Comparison of ENCODE assay signal across 36 mouse cellular contexts in the genomic region with DNA sequence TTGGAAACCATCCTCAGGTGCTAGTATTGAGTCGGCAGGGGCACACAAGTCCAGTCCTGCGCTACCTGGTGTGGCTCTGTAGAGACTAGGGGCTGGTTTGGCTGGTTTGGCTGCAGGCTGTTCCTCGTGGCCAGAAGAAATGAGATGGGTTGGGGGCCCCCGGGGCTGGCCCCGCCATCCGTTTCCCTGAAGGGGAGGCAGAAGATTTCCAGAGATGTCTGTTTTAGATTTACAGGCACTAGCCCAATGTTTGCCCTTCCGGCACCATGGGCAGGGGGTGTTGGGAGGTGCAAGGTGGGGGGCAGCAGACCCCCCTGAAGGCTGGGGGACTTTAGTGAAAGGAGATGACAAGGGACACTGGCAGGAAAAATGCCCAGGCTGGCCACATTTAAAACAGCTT. TPM values are rescaled to one million over a fixed set of nuclear protein-coding genes. Genes with fewer than 3 reads are reported as not detected.
"Had no signal": no experiment of that assay in that cellular context is flagged by ENCODE, and none has a peak within 500 bp of the region (broad histone marks: within the 10 kb centered on the region; RNA-seq: fewer than 3 reads in every experiment).

No protein-coding gene starts in this region.

- H3K27me3 ChIP-seq: limb, embryonic 12.5 days; limb, embryonic 13.5 days; limb, embryonic 15.5 days; liver, embryonic 12.5 days; liver, embryonic 13.5 days; liver, embryonic 15.5 days; lung, embryonic 15.5 days; megakaryocyte, embryonic 14.5 days; midbrain, embryonic 12.5 days; midbrain, embryonic 13.5 days; midbrain, embryonic 15.5 days had no signal

- H3K4me1 ChIP-seq: limb, embryonic 10.5 days; limb, embryonic 12.5 days; limb, embryonic 13.5 days; limb, embryonic 15.5 days; liver, embryonic 12.5 days; liver, embryonic 13.5 days; liver, embryonic 15.5 days; lung, embryonic 15.5 days; megakaryocyte, embryonic 14.5 days; midbrain, embryonic 10.5 days; midbrain, embryonic 12.5 days; midbrain, embryonic 13.5 days; midbrain, embryonic 15.5 days had no signal

- H3K9ac ChIP-seq: limb, embryonic 12.5 days; limb, embryonic 13.5 days; limb, embryonic 15.5 days; liver, embryonic 12.5 days; liver, embryonic 13.5 days; liver, embryonic 14.5 days; liver, embryonic 15.5 days; liver, postnatal 0 days; lung, embryonic 14.5 days; lung, embryonic 15.5 days; midbrain, embryonic 12.5 days; midbrain, embryonic 13.5 days; midbrain, embryonic 15.5 days had no signal

- H3K36me3 ChIP-seq: limb, embryonic 10.5 days; limb, embryonic 12.5 days; limb, embryonic 13.5 days; limb, embryonic 15.5 days; liver, embryonic 12.5 days; liver, embryonic 13.5 days; liver, embryonic 15.5 days; lung, embryonic 15.5 days; midbrain, embryonic 10.5 days; midbrain, embryonic 12.5 days; midbrain, embryonic 13.5 days; midbrain, embryonic 15.5 days had no signal

- DNase-seq: left cerebral cortex, postnatal 4 days; liver; liver, embryonic 13.5 days; liver, postnatal 0 days; lung, adult 18-20 months; lung, adult 2 months; lung, embryonic 14.5 days; lung, postnatal 10 days; lung, postnatal 14 days; lung, postnatal 36 days; lung, postnatal 4 days; midbrain, embryonic 14.5 days had no signal

- ATAC-seq: liver, embryonic 12.5 days; liver, postnatal 0 days; lung, postnatal 0 days; midbrain, embryonic 13.5 days; midbrain, embryonic 15.5 days; midbrain, embryonic 16.5 days had no signal

- H3K4me2 ChIP-seq: limb, embryonic 12.5 days; limb, embryonic 13.5 days; limb, embryonic 15.5 days; liver, embryonic 11.5 days; liver, embryonic 12.5 days; liver, embryonic 13.5 days; liver, embryonic 15.5 days; lung, embryonic 14.5 days; lung, embryonic 15.5 days; midbrain, embryonic 11.5 days; midbrain, embryonic 12.5 days; midbrain, embryonic 13.5 days; midbrain, embryonic 15.5 days had no signal

- H3K27ac ChIP-seq: left cerebral cortex, adult 2 months; limb, embryonic 10.5 days; limb, embryonic 12.5 days; limb, embryonic 13.5 days; limb, embryonic 15.5 days; liver, embryonic 12.5 days; liver, embryonic 13.5 days; liver, embryonic 14.5 days; liver, embryonic 15.5 days; lung, embryonic 15.5 days; macrophage; midbrain, embryonic 10.5 days; midbrain, embryonic 12.5 days; midbrain, embryonic 13.5 days; midbrain, embryonic 15.5 days had no signal

- H3K4me3 ChIP-seq: left cerebral cortex, adult 2 months; limb, embryonic 10.5 days; limb, embryonic 12.5 days; limb, embryonic 13.5 days; limb, embryonic 15.5 days; liver, embryonic 12.5 days; liver, embryonic 13.5 days; liver, embryonic 15.5 days; lung, embryonic 15.5 days; megakaryocyte, embryonic 14.5 days; midbrain, embryonic 10.5 days; midbrain, embryonic 12.5 days; midbrain, embryonic 13.5 days; midbrain, embryonic 15.5 days; myocyte had no signal

- H3K9me3 ChIP-seq: limb, embryonic 15.5 days; lung, embryonic 15.5 days; midbrain, embryonic 15.5 days had no signal

RNA-seq across cellular contexts. Expression of a gene that starts 3.3 kb away (rescaled TPM):
- polyA plus RNA-seq: limb, embryonic 10.5 days; limb, embryonic 11.5 days; limb, embryonic 12.5 days; limb, embryonic 13.5 days; limb, embryonic 14.5 days; limb, embryonic 15.5 days; liver, embryonic 11.5 days; liver, embryonic 12.5 days; liver, embryonic 13.5 days; lung, adult 2 months; lung, embryonic 14.5 days; lung, embryonic 15.5 days; lung, embryonic 16.5 days; lung, postnatal 0 days; macrophage; midbrain, embryonic 10.5 days; midbrain, embryonic 11.5 days; midbrain, embryonic 12.5 days; midbrain, embryonic 13.5 days; midbrain, embryonic 14.5 days; midbrain, embryonic 15.5 days; midbrain, embryonic 16.5 days; midbrain, postnatal 0 days had no signal
